Mouse (Mus musculus) heart, embryonic 16.5 days (tissue): ENCODE measurements around the gene Erh. TPM values are rescaled to one million over a fixed set of nuclear protein-coding genes. Genes with fewer than 3 reads are reported as not detected.
A peak's percentile ranks its signal among the peaks of the same experiment; 100 is the strongest.

Experiments used
- ATAC-seq: fragments of 200-750 bp; cut with Nextera tagmentation; replicated peaks from 2 replicates; pipeline ENCODE4 v1.8.0; 2017; ENCODE audit warnings: moderate number of reproducible peaks; ENCODE audit not compliant: insufficient read depth, low FRiP score; ENCODE audit errors: extremely low read depth
- H3K27ac ChIP-seq: fragments of 300-500 bp; sonication (generic); 2 replicates; pipeline ENCODE4 v1.5.1; 2014; ENCODE audit warnings: mild to moderate bottlenecking, low read length, control low read depth, moderate library complexity
- H3K27me3 ChIP-seq: fragments of 300-500 bp; sonication (generic); 2 replicates; pipeline ENCODE4 v1.6.1; 2014; ENCODE audit warnings: low read length, mixed read lengths; ENCODE audit not compliant: control insufficient read depth, insufficient read depth
- H3K36me3 ChIP-seq: fragments of 300-500 bp; sonication (generic); 2 replicates; pipeline ENCODE4 v1.6.1; 2014; ENCODE audit not compliant: control insufficient read depth, insufficient read depth
- H3K4me1 ChIP-seq: fragments of 300-500 bp; sonication (generic); 2 replicates; pipeline ENCODE4 v1.6.1; 2014; ENCODE audit warnings: low read length, mixed read lengths; ENCODE audit not compliant: control insufficient read depth, insufficient read depth
- H3K4me2 ChIP-seq: fragments of 300-500 bp; sonication (generic); 2 replicates; pipeline ENCODE4 v1.6.1; 2014; ENCODE audit warnings: low read depth, mild to moderate bottlenecking, control low read depth, low read length
- H3K4me3 ChIP-seq: fragments of 300-500 bp; sonication (generic); 2 replicates; pipeline ENCODE4 v1.5.1; 2014; ENCODE audit warnings: mild to moderate bottlenecking, control low read depth, low read length
- H3K9ac ChIP-seq: fragments of 300-500 bp; sonication (generic); 2 replicates; pipeline ENCODE4 v1.6.1; 2014; ENCODE audit warnings: low read length, control low read depth
- H3K9me3 ChIP-seq: fragments of 300-500 bp; sonication (generic); replicated peaks from 2 replicates; pipeline ENCODE4 v1.6.1; 2016; ENCODE audit warnings: low read length; ENCODE audit not compliant: control insufficient read depth
- whole genome bisulfite sequencing: fragments of 180-500 bp; shearing (Covaris S2); extraction: QIAGEN DNeasy Blood & Tissue Kit; methylation state at CpG from one replicate; pipeline ENCODE4 v1.1.7; 2014; 5-methylcytosine and 5-hydroxymethylcytosine counted together
- polyA plus RNA-seq: library from polyadenylated mRNA; unstranded; fragments of >200 nt; fragmentation: Nextera tagmentation; extraction: Ambion mirVana; gene quantifications from 2 replicates; pipeline ENCODE4 v1.2.1, GENCODE M21; 2015

The Erh gene
- polyA plus RNA-seq, 1 experiment from 2014 or later: 157 TPM

DNA sequence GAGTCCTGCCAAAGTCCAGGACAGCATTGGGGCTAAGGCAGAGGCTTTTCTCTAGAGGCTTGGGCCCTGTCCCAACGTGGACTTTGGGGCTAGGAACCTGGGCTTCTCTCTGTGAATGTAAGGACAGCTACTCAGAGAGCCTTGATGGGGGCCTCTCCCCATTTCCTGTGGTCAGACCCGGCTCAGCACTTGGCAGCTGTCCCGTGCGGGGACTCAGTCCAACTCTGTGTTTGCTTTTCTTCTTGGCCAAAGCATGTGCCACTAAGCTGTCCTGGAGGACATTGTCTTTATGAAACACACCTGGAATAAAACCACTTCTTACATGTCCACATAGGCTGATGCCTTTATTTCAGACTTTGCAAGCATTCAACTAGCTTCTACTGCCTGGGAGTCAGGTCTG lies 40.6 kb downstream of the Erh start:
- H3K27ac ChIP-seq: peak overlapping the region; percentile 46
- peak overlapping the region; percentile 5; the same call in 1 of the 2 replicates for H3K9ac ChIP-seq
- H3K4me3 ChIP-seq: no peak overlapping the region
- H3K4me2 ChIP-seq: no peak overlapping the region
- peaks cover 29% of the 10 kb centered on the region for H3K4me1 ChIP-seq
- no peaks in the 10 kb centered on the region for H3K9me3 ChIP-seq
- 8% methylated on average over 4 of the region's 4 CpGs for WGBS
- H3K27me3 ChIP-seq: no peaks in the 10 kb centered on the region
- peak; percentile 56 for ATAC-seq
- no peaks in the 10 kb centered on the region for H3K36me3 ChIP-seq

DNA sequence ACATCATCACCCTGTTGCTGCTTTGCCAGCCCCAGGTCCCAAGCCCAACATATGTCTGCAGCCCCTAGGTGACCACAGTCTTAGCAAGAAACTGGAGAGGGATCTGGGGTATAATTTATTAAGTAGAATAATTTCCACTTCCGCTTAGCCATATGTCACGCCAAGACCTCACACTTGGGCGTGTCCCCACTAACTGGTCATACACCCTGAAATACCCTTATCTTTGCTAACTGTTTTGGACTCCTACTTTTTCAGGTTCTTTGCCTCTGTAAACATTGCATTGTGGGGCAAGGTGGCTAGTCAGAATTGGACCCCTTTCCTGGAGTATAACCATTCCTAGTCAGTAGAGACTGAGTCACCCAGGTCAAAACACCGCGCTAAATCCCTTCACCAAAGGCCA lies 41.7 kb downstream of the Erh start:
- ATAC-seq: no peak
- Histone ChIP-seq H3K27ac (no peak overlapping the region), H3K9me3 (no peaks in the 10 kb centered on the region), H3K4me3 (no peak overlapping the region), H3K9ac (no peak overlapping the region), H3K36me3 (no peaks in the 10 kb centered on the region), H3K4me2 (no peak overlapping the region), H3K27me3 (no peaks in the 10 kb centered on the region), H3K4me1 (peaks cover 31% of the 10 kb centered on the region)
- 93% methylated on average over 5 of the region's 5 CpGs for WGBS

DNA sequence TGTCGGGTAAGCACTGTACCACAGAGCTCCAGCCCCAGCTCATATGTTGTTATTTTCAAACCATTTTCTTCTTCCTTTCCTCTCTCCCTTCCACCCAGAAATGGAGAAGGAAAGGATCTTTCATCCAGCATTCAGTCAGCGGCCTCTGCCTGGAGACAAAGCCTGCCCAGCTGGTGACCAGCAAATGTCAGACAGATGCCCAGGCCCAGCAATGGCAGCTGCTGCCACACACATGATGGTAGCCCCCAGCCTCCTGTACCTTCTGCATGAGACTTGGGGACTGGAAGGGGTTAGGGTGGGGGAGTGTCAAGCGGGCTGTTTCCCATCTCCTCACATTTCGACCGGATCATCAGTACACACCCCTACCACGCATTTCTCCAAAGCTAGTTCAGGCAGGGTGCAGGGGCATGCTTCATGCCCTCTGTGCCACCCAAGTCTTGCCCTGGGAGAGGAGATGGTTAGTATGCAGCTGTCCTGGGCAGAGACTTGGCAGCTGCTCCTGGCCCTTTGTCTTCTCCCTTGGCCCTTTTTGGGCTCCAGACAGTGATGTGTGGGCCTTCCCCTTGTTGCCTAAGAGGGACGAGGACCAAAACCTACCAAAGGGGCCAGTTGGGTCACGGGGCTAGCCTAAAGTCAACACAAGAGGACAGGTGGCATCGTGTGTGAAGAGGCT lies 42.4 kb downstream of the Erh start:
- Histone ChIP-seq H3K27ac (no peak overlapping the region), H3K27me3 (no peaks in the 10 kb centered on the region), H3K4me1 (peaks cover 31% of the 10 kb centered on the region), H3K4me2 (no peak overlapping the region), H3K9ac (no peak overlapping the region), H3K36me3 (no peaks in the 10 kb centered on the region), H3K4me3 (no peak overlapping the region), H3K9me3 (no peaks in the 10 kb centered on the region)
- 83% methylated on average over 9 of the region's 9 CpGs for WGBS
- no peak for ATAC-seq

DNA sequence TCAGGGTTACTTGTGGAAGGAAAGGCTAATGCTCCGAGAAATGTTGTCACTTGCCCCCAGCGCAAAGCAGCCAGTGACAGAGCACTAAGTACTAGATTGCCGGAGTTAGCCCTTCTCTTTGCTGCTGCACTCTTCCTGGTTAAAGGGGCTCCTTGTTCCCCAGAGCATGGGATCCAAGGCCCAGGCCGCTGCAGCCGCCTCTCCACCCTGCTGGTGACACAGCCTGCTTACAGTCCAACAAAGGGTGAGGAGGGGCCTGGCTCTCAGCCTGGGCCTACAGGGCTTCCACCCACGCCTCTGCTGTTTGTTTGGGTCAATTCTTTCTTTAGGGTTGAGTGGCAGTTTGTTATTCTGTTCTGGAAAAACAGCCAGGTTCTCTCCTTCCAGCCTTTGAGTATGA lies 45.4 kb downstream of the Erh start:
- no peak overlapping the region for H3K4me2 ChIP-seq
- H3K9ac ChIP-seq: no peak overlapping the region

DNA sequence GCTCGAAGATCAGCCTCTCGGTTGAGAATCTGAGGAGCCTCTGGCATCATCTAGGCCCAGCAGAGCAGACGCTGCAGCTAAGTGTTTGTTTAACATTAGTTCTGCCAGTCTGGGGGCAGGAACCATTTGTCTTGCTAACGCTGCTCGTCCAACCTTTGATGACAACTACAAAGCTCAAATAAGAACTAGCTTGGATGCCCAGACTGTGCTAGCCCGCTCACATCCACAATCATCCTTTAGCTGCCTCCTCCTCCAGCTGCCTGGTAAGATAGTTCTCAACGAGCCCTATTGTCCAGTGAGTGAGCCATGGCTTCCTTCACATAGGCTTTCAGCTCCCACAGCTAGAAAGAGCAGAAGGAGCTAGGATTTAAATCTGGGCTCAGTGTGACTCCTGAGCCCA lies 45.9 kb downstream of the Erh start:
- H3K4me3 ChIP-seq: no peak overlapping the region
- no peaks in the 10 kb centered on the region for H3K36me3 ChIP-seq
- 49% methylated on average over 7 of the region's 7 CpGs for WGBS
- H3K27ac ChIP-seq: no peak overlapping the region
- H3K4me1 ChIP-seq: peaks cover 23% of the 10 kb centered on the region
- no peak for ATAC-seq
- H3K9me3 ChIP-seq: no peaks in the 10 kb centered on the region
- no peak overlapping the region for H3K4me2 ChIP-seq
- H3K9ac ChIP-seq: no peak overlapping the region
- no peaks in the 10 kb centered on the region for H3K27me3 ChIP-seq

More for the DNA sequence above, 45.4 kb downstream of the Erh start:
- Histone ChIP-seq H3K27ac (no peak overlapping the region), H3K27me3 (no peaks in the 10 kb centered on the region), H3K9me3 (no peaks in the 10 kb centered on the region), H3K36me3 (no peaks in the 10 kb centered on the region), H3K4me3 (no peak overlapping the region), H3K4me1 (peaks cover 28% of the 10 kb centered on the region)
- ATAC-seq: no peak; the same call in 1 of the 2 replicates
- 57% methylated on average over 6 of the region's 6 CpGs for WGBS

DNA sequence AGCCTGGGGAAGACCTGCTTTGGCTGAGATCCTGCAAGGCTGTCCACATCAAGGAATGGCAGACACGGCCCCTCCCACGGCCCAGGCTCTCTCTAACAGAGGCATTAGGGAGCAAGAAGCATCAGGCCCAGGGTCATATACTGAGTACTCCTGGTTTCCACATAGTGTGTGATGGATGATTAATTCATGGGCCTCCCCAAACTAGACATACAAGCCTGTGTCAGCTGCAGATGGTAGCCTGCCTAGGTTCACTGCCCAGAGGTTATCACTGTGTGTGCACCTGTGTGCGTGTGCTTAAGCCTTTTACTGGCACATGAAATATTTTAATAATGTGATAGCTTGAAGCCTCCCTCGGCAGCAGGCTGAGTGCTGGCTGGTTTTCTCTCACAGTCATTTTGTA lies 48.2 kb downstream of the Erh start:
- Histone ChIP-seq H3K4me3 (no peak overlapping the region), H3K36me3 (no peaks in the 10 kb centered on the region), H3K9me3 (no peaks in the 10 kb centered on the region), H3K27ac (no peak overlapping the region), H3K9ac (no peak overlapping the region), H3K4me1 (peaks cover 19% of the 10 kb centered on the region), H3K4me2 (no peak overlapping the region), H3K27me3 (no peaks in the 10 kb centered on the region)
- ATAC-seq: no peak
- 76% methylated on average over 4 of the region's 4 CpGs for WGBS

DNA sequence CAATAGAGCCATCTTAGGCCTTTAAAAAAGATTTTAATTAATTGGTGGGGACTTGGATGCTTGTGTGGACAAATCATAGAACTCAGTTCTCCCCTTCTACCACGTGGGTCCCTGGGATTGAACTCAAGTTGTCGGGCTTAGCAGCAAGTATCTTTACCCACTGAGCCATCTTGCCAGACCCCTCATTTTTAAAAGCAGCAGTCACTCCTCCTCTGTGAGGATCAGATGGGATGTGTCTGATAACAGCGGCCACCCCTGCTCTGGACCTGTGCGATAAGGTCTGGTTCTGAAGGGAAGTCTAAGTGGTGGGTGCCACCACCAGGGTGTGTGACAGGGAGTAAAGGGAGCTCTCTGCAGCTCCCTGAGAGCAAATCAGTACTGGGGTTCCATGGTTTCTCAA lies 48.6 kb downstream of the Erh start:
- WGBS: 86% methylated on average over 4 of the region's 4 CpGs
- H3K9me3 ChIP-seq: no peaks in the 10 kb centered on the region
- no peak overlapping the region for H3K9ac ChIP-seq
- no peak overlapping the region for H3K4me3 ChIP-seq
- peaks cover 17% of the 10 kb centered on the region for H3K4me1 ChIP-seq
- H3K4me2 ChIP-seq: no peak overlapping the region
- no peak for ATAC-seq
- H3K27ac ChIP-seq: no peak overlapping the region
- H3K36me3 ChIP-seq: no peaks in the 10 kb centered on the region
- H3K27me3 ChIP-seq: no peaks in the 10 kb centered on the region

DNA sequence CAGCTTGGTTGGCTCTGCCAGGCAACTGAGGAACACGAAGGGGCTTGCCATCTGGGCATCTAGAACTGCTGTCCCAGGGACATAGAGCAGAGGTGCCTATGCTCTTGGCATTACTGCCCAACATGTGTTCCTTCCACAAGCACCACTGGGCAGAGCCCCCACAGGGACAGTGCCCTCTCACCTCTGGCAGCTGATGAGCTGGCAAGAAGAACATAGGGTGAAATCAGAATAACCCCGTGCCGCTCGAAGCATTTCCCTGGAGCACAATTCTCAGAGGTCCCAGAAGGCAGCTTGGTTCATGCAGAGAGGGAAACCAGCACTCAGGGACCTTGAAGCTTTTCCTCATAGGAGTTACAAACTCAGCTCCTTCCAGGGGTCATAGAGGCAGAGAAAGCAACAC lies 49.4 kb downstream of the Erh start:
- WGBS: 93% methylated on average over 4 of the region's 4 CpGs
- H3K4me3 ChIP-seq: no peak overlapping the region
- H3K9me3 ChIP-seq: no peaks in the 10 kb centered on the region
- H3K4me1 ChIP-seq: peaks cover 9% of the 10 kb centered on the region
- H3K27ac ChIP-seq: no peak overlapping the region
- no peak overlapping the region for H3K4me2 ChIP-seq
- no peaks in the 10 kb centered on the region for H3K27me3 ChIP-seq
- ATAC-seq: no peak
- no peaks in the 10 kb centered on the region for H3K36me3 ChIP-seq
- no peak overlapping the region for H3K9ac ChIP-seq

DNA sequence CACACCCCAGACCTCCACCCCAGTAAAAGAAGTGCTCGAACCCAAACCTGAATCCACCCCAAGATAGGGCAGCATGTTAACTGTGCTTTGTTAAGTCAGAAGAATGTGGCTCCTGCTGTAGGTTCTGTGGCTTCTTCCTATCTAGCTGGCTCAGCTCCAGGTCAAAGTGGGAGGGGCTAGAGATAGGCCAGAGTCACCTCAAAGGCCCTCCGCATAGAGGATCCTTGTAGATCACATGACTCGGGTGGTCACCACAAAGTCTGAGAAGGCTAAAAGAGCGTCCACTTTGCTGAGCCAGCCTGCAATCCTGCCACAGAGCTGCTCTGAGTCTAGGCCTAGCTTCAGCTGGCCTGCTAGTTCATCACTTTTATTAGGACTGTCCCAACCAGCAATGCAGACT lies 50.0 kb downstream of the Erh start:
- H3K4me2 ChIP-seq: no peak overlapping the region
- no peak overlapping the region for H3K9ac ChIP-seq
- no peaks in the 10 kb centered on the region for H3K9me3 ChIP-seq
- no peak overlapping the region for H3K4me3 ChIP-seq
- no peak for ATAC-seq
- H3K27me3 ChIP-seq: no peaks in the 10 kb centered on the region
- H3K27ac ChIP-seq: no peak overlapping the region
- WGBS: 38% methylated on average over 4 of the region's 4 CpGs
- no peaks in the 10 kb centered on the region for H3K36me3 ChIP-seq
- peaks cover 8% of the 10 kb centered on the region for H3K4me1 ChIP-seq
